24 mouse cellular contexts compared by ENCODE assay signal in the genomic region with DNA sequence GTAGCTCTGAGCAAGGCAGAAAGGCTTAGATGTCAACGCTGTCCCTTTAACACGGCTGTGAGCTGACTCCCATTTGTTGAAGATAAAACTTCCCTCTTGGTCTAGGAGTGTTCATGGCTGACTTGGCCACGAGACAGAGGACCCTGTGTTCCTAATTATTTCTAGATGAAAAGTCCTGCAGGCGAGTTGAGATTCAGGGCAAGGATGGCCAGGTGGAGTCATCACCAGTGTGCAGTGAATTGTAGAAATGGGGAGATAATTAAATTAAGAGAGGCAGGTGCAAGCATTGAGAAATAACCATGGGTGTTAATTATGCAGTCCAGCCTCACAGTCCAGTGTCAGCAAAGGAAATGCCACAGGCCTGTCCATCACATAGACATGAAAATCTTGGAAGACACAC.
DNase-seq lines count a peak whose midpoint lies in the region; ATAC-seq and TF ChIP-seq lines count a peak whose summit lies in the region.
"Had no signal": no experiment of that assay in that cellular context is flagged by ENCODE, and none has a peak within 500 bp of the region (broad histone marks: within the 10 kb centered on the region; RNA-seq: fewer than 3 reads in every experiment).

No protein-coding gene starts in this region.

- ATAC-seq in hindbrain, postnatal 0 days, result peak; percentile 84
- ATAC-seq in hindbrain, embryonic 11.5 days (ENCODE audit: low FRiP score), result no peak
- ATAC-seq: CD4-positive, CD25-positive, alpha-beta regulatory T cell, adult 4 months; forebrain, embryonic 14.5 days; inflammation-experienced regulatory T-cells, adult 6 months had no signal

- no peak overlapping the region for H3K9ac ChIP-seq in hindbrain, postnatal 0 days (replicated peaks; ENCODE audit: low read length)
- no peak overlapping the region for H3K9ac ChIP-seq in hindbrain, embryonic 11.5 days (ENCODE audit: low read depth, low read length)
- H3K9ac ChIP-seq: liver, embryonic 14.5 days; lung, embryonic 14.5 days; neural tube, embryonic 12.5 days had no signal

- no peak overlapping the region for H3K4me2 ChIP-seq in hindbrain, postnatal 0 days (ENCODE audit: low read depth, low read length)
- H3K4me2 ChIP-seq in hindbrain, embryonic 11.5 days (replicated peaks; ENCODE audit: low read depth, low read length), result no peak overlapping the region
- H3K4me2 ChIP-seq: lung, embryonic 14.5 days; neural tube, embryonic 12.5 days had no signal

- H3K27ac ChIP-seq in hindbrain, postnatal 0 days, result no peak overlapping the region
- H3K27ac ChIP-seq in hindbrain, embryonic 11.5 days (ENCODE audit: low read depth, low read length), result no peak overlapping the region
- H3K27ac ChIP-seq: layer of hippocampus, adult 2 months; liver, embryonic 14.5 days; neural tube, embryonic 12.5 days had no signal

- no peaks in the 10 kb centered on the region for H3K27me3 ChIP-seq in hindbrain, postnatal 0 days (ENCODE audit: insufficient read depth, low read length)
- H3K27me3 ChIP-seq in hindbrain, embryonic 11.5 days (ENCODE audit: control insufficient read depth, insufficient read depth, low read length), result no peaks in the 10 kb centered on the region
- H3K27me3 ChIP-seq: megakaryocyte, embryonic 14.5 days; neural tube, embryonic 12.5 days had no signal

- H3K36me3 ChIP-seq in hindbrain, postnatal 0 days (ENCODE audit: insufficient read depth, low read length), result no peaks in the 10 kb centered on the region
- H3K36me3 ChIP-seq in hindbrain, embryonic 11.5 days (ENCODE audit: control insufficient read depth, insufficient read depth, low read length), result no peaks in the 10 kb centered on the region
- H3K36me3 ChIP-seq: neural tube, embryonic 12.5 days had no signal

- no peaks in the 10 kb centered on the region for H3K4me1 ChIP-seq in hindbrain, postnatal 0 days (ENCODE audit: insufficient read depth, low read length)
- H3K4me1 ChIP-seq in hindbrain, embryonic 11.5 days (replicated peaks; ENCODE audit: control insufficient read depth, insufficient read depth, low read length), result no peaks in the 10 kb centered on the region
- H3K4me1 ChIP-seq: neural tube, embryonic 12.5 days had no signal

- no peak overlapping the region for H3K4me3 ChIP-seq in hindbrain, postnatal 0 days (ENCODE audit: low read length)
- H3K4me3 ChIP-seq in hindbrain, embryonic 11.5 days (ENCODE audit: low read depth, low read length), result no peak overlapping the region
- H3K4me3 ChIP-seq: layer of hippocampus, adult 2 months; megakaryocyte, embryonic 14.5 days; neural tube, embryonic 12.5 days had no signal

- 58% methylated on average over 4 of the region's 4 CpGs for WGBS in hindbrain, postnatal 0 days
- 83% methylated on average over 4 of the region's 4 CpGs for WGBS in hindbrain, embryonic 11.5 days

- 0 out of 2 replicates have a peak, but pooled peaks cover 3% of the 10 kb centered on the region for H3K9me3 ChIP-seq in hindbrain, postnatal 0 days (ENCODE audit: low read length)
- H3K9me3 ChIP-seq in hindbrain, embryonic 11.5 days (ENCODE audit: control insufficient read depth, low read length), result no peaks in the 10 kb centered on the region
- H3K9me3 ChIP-seq: neural tube, embryonic 12.5 days had no signal

- no peak for TF ChIP-seq CTCF in hindbrain, postnatal 0 days (IDR thresholded peaks at IDR 0.05; ENCODE audit: low read depth)

- peak; percentile 30 for DNase-seq in cerebellum, adult 18-20 months
- no peak for DNase-seq in cerebellum, adult 11 months
- DNase-seq in hindbrain, postnatal 0 days (ENCODE audit: low spot score), result peak; percentile 57
- DNase-seq in hindbrain, embryonic 11.5 days (ENCODE audit: low spot score), result no peak
- DNase-seq in Muller cell, postnatal 12 days (ENCODE audit: inconsistent ontology term), result peak; percentile 74
- peak; percentile 49 for DNase-seq in cerebellum, adult 9-11 months
- DNase-seq in lung, postnatal 14 days, result no peak
- DNase-seq: adrenal gland, postnatal 25 days; gastrocnemius, postnatal 36 days; heart, postnatal 4 days; kidney, adult 18-20 months; kidney, postnatal 14 days; layer of hippocampus, postnatal 36 days; lung, embryonic 14.5 days; lung, postnatal 36 days; midbrain, embryonic 14.5 days; thymus, postnatal 14 days had no signal

Comparison
In these comparisons a context has a peak if more than half of its experiments do, and no peak if none do; other contexts are left out.
1. DNase-seq: peak in cerebellum, adult 18-20 months (2 of 2), hindbrain, postnatal 0 days (single experiment), Muller cell, postnatal 12 days (single experiment) and cerebellum, adult 9-11 months (single experiment); none in cerebellum, adult 11 months (single experiment), hindbrain, embryonic 11.5 days (single experiment) and lung, postnatal 14 days (single experiment).